Mouse (Mus musculus): Measurements from ENCODE around the gene Tspan12. TPM values are rescaled to one million over a fixed set of nuclear protein-coding genes. Genes with fewer than 3 reads are reported as not detected.
"Not testable (repeated sequence)": the region's sequence is repeated elsewhere in the genome, so short reads cannot be mapped to it uniquely, and the experiment has no call there.

Tspan12 gene
- polyA plus RNA-seq, 1 experiment from 2014 or later = 60.5 TPM

- 74% methylated on average over 5 of the region's 5 CpGs for WGBS
- Histone ChIP-seq H3K27ac (replicated peaks) (no peak overlapping the region), H3K4me2 (no peak overlapping the region), H3K9me3 (no peaks in the 10 kb centered on the region), H3K36me3 (peaks cover 54% of the 10 kb centered on the region), H3K4me3 (no peak overlapping the region), H3K9ac (no peak overlapping the region; the same call in 1 of the 2 replicates), H3K27me3 (replicated peaks) (no peaks in the 10 kb centered on the region), H3K4me1 (peaks cover 16% of the 10 kb centered on the region)
- ATAC-seq (ENCODE audit: extremely low read depth, insufficient number of reproducible peaks, low FRiP score, low TSS enrichment) = no peak
Measured at GRCm38 (mm10) chr6:21795410-21795809, 56.9 kb downstream of the Tspan12 start.

- Histone ChIP-seq H3K9ac (no peak overlapping the region), H3K4me2 (no peak overlapping the region), H3K4me3 (no peak overlapping the region), H3K27ac (replicated peaks) (no peak overlapping the region), H3K27me3 (replicated peaks) (no peaks in the 10 kb centered on the region), H3K9me3 (no peaks in the 10 kb centered on the region), H3K4me1 (peaks cover 19% of the 10 kb centered on the region), H3K36me3 (peaks cover 50% of the 10 kb centered on the region)
- 7% methylated on average over 7 of the region's 7 CpGs for WGBS
- no peak for ATAC-seq (ENCODE audit: extremely low read depth, insufficient number of reproducible peaks, low FRiP score, low TSS enrichment)
Measured at GRCm38 (mm10) chr6:21795072-21795407, 57.3 kb downstream of the Tspan12 start.

- Histone ChIP-seq H3K27ac (replicated peaks) (no peak overlapping the region), H3K4me3 (no peak overlapping the region), H3K9me3 (no peaks in the 10 kb centered on the region), H3K27me3 (replicated peaks) (no peaks in the 10 kb centered on the region), H3K36me3 (peaks cover 45% of the 10 kb centered on the region), H3K4me1 (peaks cover 21% of the 10 kb centered on the region), H3K4me2 (no peak overlapping the region), H3K9ac (no peak overlapping the region)
- WGBS = 77% methylated on average over 11 of the region's 11 CpGs
- no peak for ATAC-seq (ENCODE audit: extremely low read depth, insufficient number of reproducible peaks, low FRiP score, low TSS enrichment)
Measured at GRCm38 (mm10) chr6:21794337-21795071, 57.8 kb downstream of the Tspan12 start.

GRCm38 (mm10) chr6:21791307-21791706 lies 61.0 kb downstream of the Tspan12 start:
- H3K4me1 ChIP-seq = peaks cover 29% of the 10 kb centered on the region
- no peaks in the 10 kb centered on the region for H3K27me3 ChIP-seq (replicated peaks)
- ATAC-seq (ENCODE audit: extremely low read depth, insufficient number of reproducible peaks, low FRiP score, low TSS enrichment) = no peak
- no peak overlapping the region for H3K4me2 ChIP-seq
- no peaks in the 10 kb centered on the region for H3K9me3 ChIP-seq
- 44% methylated on average over 7 of the region's 7 CpGs for WGBS
- H3K36me3 ChIP-seq = peaks cover 27% of the 10 kb centered on the region
- H3K4me3 ChIP-seq = no peak overlapping the region
- H3K9ac ChIP-seq = no peak overlapping the region
- no peak overlapping the region for H3K27ac ChIP-seq (replicated peaks)

- H3K27me3 ChIP-seq (replicated peaks) = no peaks in the 10 kb centered on the region
- H3K4me3 ChIP-seq = no peak overlapping the region
- peaks cover 31% of the 10 kb centered on the region for H3K36me3 ChIP-seq
- H3K9ac ChIP-seq = no peak overlapping the region
- no peaks in the 10 kb centered on the region for H3K9me3 ChIP-seq
- H3K4me2 ChIP-seq = no peak overlapping the region
- H3K27ac ChIP-seq (replicated peaks) = no peak overlapping the region
- 69% methylated on average over 4 of the region's 4 CpGs for WGBS
- ATAC-seq (ENCODE audit: extremely low read depth, insufficient number of reproducible peaks, low FRiP score, low TSS enrichment) = no peak
- peaks cover 29% of the 10 kb centered on the region for H3K4me1 ChIP-seq
Measured at GRCm38 (mm10) chr6:21790550-21791086, 61.7 kb downstream of the Tspan12 start.

GRCm38 (mm10) chr6:21790036-21790435 lies 62.3 kb downstream of the Tspan12 start:
- ATAC-seq (ENCODE audit: extremely low read depth, insufficient number of reproducible peaks, low FRiP score, low TSS enrichment) = no peak
- no peaks in the 10 kb centered on the region for H3K9me3 ChIP-seq
- no peak overlapping the region for H3K4me3 ChIP-seq
- 59% methylated on average over 2 of the region's 2 CpGs for WGBS
- H3K4me2 ChIP-seq = no peak overlapping the region
- H3K36me3 ChIP-seq = peaks cover 32% of the 10 kb centered on the region
- H3K27me3 ChIP-seq (replicated peaks) = no peaks in the 10 kb centered on the region
- peaks cover 26% of the 10 kb centered on the region for H3K4me1 ChIP-seq
- no peak overlapping the region for H3K9ac ChIP-seq
- no peak overlapping the region for H3K27ac ChIP-seq (replicated peaks)

- not testable (repeated sequence) for H3K4me3 ChIP-seq; H3K4me2 ChIP-seq; H3K9ac ChIP-seq; H3K27me3 ChIP-seq (replicated peaks); H3K9me3 ChIP-seq; H3K27ac ChIP-seq (replicated peaks); ATAC-seq (ENCODE audit: extremely low read depth, insufficient number of reproducible peaks, low FRiP score, low TSS enrichment)
- H3K4me1 ChIP-seq = peaks cover 26% of the 10 kb centered on the region
- WGBS = 18% methylated on average over 1 of the region's 1 CpGs
- H3K36me3 ChIP-seq = peaks cover 30% of the 10 kb centered on the region
Measured at GRCm38 (mm10) chr6:21789582-21789981, 62.7 kb downstream of the Tspan12 start.

GRCm38 (mm10) chr6:21787757-21788156 lies 64.6 kb downstream of the Tspan12 start:
- Histone ChIP-seq H3K27ac (replicated peaks) (no peak overlapping the region), H3K36me3 (peaks cover 14% of the 10 kb centered on the region), H3K27me3 (replicated peaks) (no peaks in the 10 kb centered on the region), H3K9ac (no peak overlapping the region), H3K4me3 (no peak overlapping the region), H3K9me3 (no peaks in the 10 kb centered on the region), H3K4me1 (peaks cover 26% of the 10 kb centered on the region), H3K4me2 (no peak overlapping the region)
- no peak for ATAC-seq (ENCODE audit: extremely low read depth, insufficient number of reproducible peaks, low FRiP score, low TSS enrichment)
- 77% methylated on average over 11 of the region's 11 CpGs for WGBS

- Histone ChIP-seq H3K4me2 (no peak overlapping the region), H3K27me3 (replicated peaks) (no peaks in the 10 kb centered on the region), H3K9me3 (no peaks in the 10 kb centered on the region), H3K36me3 (peaks cover 14% of the 10 kb centered on the region), H3K27ac (replicated peaks) (no peak overlapping the region), H3K4me3 (no peak overlapping the region), H3K4me1 (peaks cover 26% of the 10 kb centered on the region), H3K9ac (no peak overlapping the region)
- ATAC-seq (ENCODE audit: extremely low read depth, insufficient number of reproducible peaks, low FRiP score, low TSS enrichment) = no peak
- WGBS = 33% methylated on average over 6 of the region's 6 CpGs
Measured at GRCm38 (mm10) chr6:21787274-21787673, 65.0 kb downstream of the Tspan12 start.

GRCm38 (mm10) chr6:21774213-21774916 lies 78.0 kb downstream of the Tspan12 start:
- Histone ChIP-seq H3K27ac (replicated peaks) (no peak overlapping the region), H3K9ac (no peak overlapping the region), H3K4me2 (no peak overlapping the region), H3K4me3 (no peak overlapping the region), H3K27me3 (replicated peaks) (no peaks in the 10 kb centered on the region), H3K4me1 (no peaks in the 10 kb centered on the region), H3K9me3 (no peaks in the 10 kb centered on the region), H3K36me3 (peaks cover 20% of the 10 kb centered on the region)
- ATAC-seq (ENCODE audit: extremely low read depth, insufficient number of reproducible peaks, low FRiP score, low TSS enrichment) = no peak
- WGBS = 73% methylated on average over 7 of the region's 7 CpGs

GRCm38 (mm10) chr6:21769447-21769809 lies 82.9 kb downstream of the Tspan12 start:
- H3K36me3 ChIP-seq = peaks cover 20% of the 10 kb centered on the region
- H3K4me1 ChIP-seq = peaks cover 4% of the 10 kb centered on the region; the same call in 1 of the 2 replicates
- 83% methylated on average over 1 of the region's 1 CpGs for WGBS
- no peaks in the 10 kb centered on the region for H3K9me3 ChIP-seq
- H3K4me2 ChIP-seq = no peak overlapping the region
- no peak overlapping the region for H3K9ac ChIP-seq
- H3K27ac ChIP-seq (replicated peaks) = no peak overlapping the region
- no peaks in the 10 kb centered on the region for H3K27me3 ChIP-seq (replicated peaks)
- no peak for ATAC-seq (ENCODE audit: extremely low read depth, insufficient number of reproducible peaks, low FRiP score, low TSS enrichment)
- no peak overlapping the region for H3K4me3 ChIP-seq
